Mouse (Mus musculus) embryonic facial prominence, embryonic 12.5 days (tissue): ENCODE results near the gene Tgfbr3l. TPM values are rescaled to one million over a fixed set of nuclear protein-coding genes. Genes with fewer than 3 reads are reported as not detected.

Experiments
- ATAC-seq: fragments of 200-750 bp; cut with Nextera tagmentation; 2 replicates; pipeline ENCODE4 v1.8.0; 2017; ENCODE audit not compliant: insufficient number of reproducible peaks, insufficient read depth, low FRiP score, low TSS enrichment
- H3K27ac ChIP-seq: fragments of 300-500 bp; sonication (generic); 2 replicates; pipeline ENCODE4 v1.5.1; 2016; ENCODE audit warnings: mild to moderate bottlenecking
- H3K27me3 ChIP-seq: fragments of 300-500 bp; sonication (generic); 2 replicates; pipeline ENCODE4 v1.6.1; 2016; ENCODE audit warnings: mild to moderate bottlenecking, moderate library complexity
- H3K36me3 ChIP-seq: fragments of 300-500 bp; sonication (generic); 2 replicates; pipeline ENCODE4 v1.6.1; 2016; ENCODE audit warnings: mild to moderate bottlenecking
- H3K4me1 ChIP-seq: fragments of 300-500 bp; sonication (generic); 2 replicates; pipeline ENCODE4 v1.6.1; 2016
- H3K4me2 ChIP-seq: fragments of 300-500 bp; sonication (generic); replicated peaks from 2 replicates; pipeline ENCODE4 v1.6.1; 2016; ENCODE audit warnings: mild to moderate bottlenecking, moderate library complexity
- H3K4me3 ChIP-seq: fragments of 300-500 bp; sonication (generic); 2 replicates; pipeline ENCODE4 v1.5.1; 2016; ENCODE audit warnings: mild to moderate bottlenecking
- H3K9ac ChIP-seq: fragments of 300-500 bp; sonication (generic); 2 replicates; pipeline ENCODE4 v1.6.1; 2016; ENCODE audit warnings: mild to moderate bottlenecking, moderate library complexity
- H3K9me3 ChIP-seq: fragments of 300-500 bp; sonication (generic); 2 replicates; pipeline ENCODE4 v1.6.1; 2016; ENCODE audit warnings: mild to moderate bottlenecking, moderate library complexity
- WGBS: fragments of 180-500 bp; shearing (Covaris S2); methylation state at CpG from one replicate; pipeline ENCODE4 v1.1.7; 2016; 5-methylcytosine and 5-hydroxymethylcytosine counted together
- polyA plus RNA-seq: library from polyadenylated mRNA; unstranded; fragments of >200 nt; fragmentation: Nextera tagmentation; extraction: Ambion mirVana; gene quantifications from 2 replicates; pipeline ENCODE4 v1.2.1, GENCODE M21; 2016

Gene Tgfbr3l
- polyA plus RNA-seq, 1 experiment from 2014 or later: 6.5 TPM

GRCm38 (mm10) chr8:4216296-4216695 is 31.7 kb upstream of the Tgfbr3l start:
- 6% methylated on average over 18 of the region's 18 CpGs for WGBS
- H3K36me3 ChIP-seq: no peaks in the 10 kb centered on the region
- peak overlapping the region; percentile 47 for H3K9ac ChIP-seq
- peaks cover 22% of the 10 kb centered on the region for H3K4me1 ChIP-seq
- peak overlapping the region; percentile 82 for H3K4me2 ChIP-seq
- no peak overlapping the region for H3K27ac ChIP-seq
- peaks cover 58% of the 10 kb centered on the region for H3K27me3 ChIP-seq
- ATAC-seq: no peak
- no peaks in the 10 kb centered on the region for H3K9me3 ChIP-seq
- peak overlapping the region; percentile 48 for H3K4me3 ChIP-seq

- H3K27ac ChIP-seq: no peak within 1 kb of the TSS
- peak within 1 kb of the TSS; percentile 82 for H3K4me2 ChIP-seq
- H3K4me1 ChIP-seq: peaks cover 22% of the 10 kb centered on the region
- no peaks in the 10 kb centered on the region for H3K36me3 ChIP-seq
- ATAC-seq: peak; percentile 76
- H3K4me3 ChIP-seq: peak within 1 kb of the TSS; percentile 48
- no peaks in the 10 kb centered on the region for H3K9me3 ChIP-seq
- 2% methylated on average over 44 of the region's 44 CpGs for WGBS
- H3K27me3 ChIP-seq: peaks cover 58% of the 10 kb centered on the region
- peak within 1 kb of the TSS; percentile 47 for H3K9ac ChIP-seq
Measured at GRCm38 (mm10) chr8:4216791-4217621, 31.0 kb upstream of the Tgfbr3l start, which contains the start of gene Prr36. TSS of gene Prr36 (minus strand) at chr8:4217459.

- Histone ChIP-seq H3K36me3 (no peaks in the 10 kb centered on the region), H3K27ac (no peak overlapping the region), H3K4me1 (peaks cover 3% of the 10 kb centered on the region; the same call in 1 of the 2 replicates), H3K9me3 (no peaks in the 10 kb centered on the region), H3K9ac (no peak overlapping the region), H3K4me2 (no peak overlapping the region), H3K4me3 (no peak overlapping the region), H3K27me3 (peaks cover 41% of the 10 kb centered on the region)
- WGBS: 84% methylated on average over 3 of the region's 3 CpGs
- ATAC-seq: no peak
Measured at GRCm38 (mm10) chr8:4219617-4220016, 28.4 kb upstream of the Tgfbr3l start.

GRCm38 (mm10) chr8:4222059-4222458 is 26.0 kb upstream of the Tgfbr3l start:
- Histone ChIP-seq H3K9me3 (no peaks in the 10 kb centered on the region), H3K27ac (no peak overlapping the region), H3K4me3 (no peak overlapping the region), H3K9ac (no peak overlapping the region), H3K4me1 (no peaks in the 10 kb centered on the region), H3K27me3 (peaks cover 29% of the 10 kb centered on the region), H3K4me2 (no peak overlapping the region), H3K36me3 (no peaks in the 10 kb centered on the region)
- ATAC-seq: no peak

- Histone ChIP-seq H3K27ac (no peak overlapping the region), H3K27me3 (peaks cover 27% of the 10 kb centered on the region)
- WGBS: 26% methylated on average over 4 of the region's 4 CpGs
Measured at GRCm38 (mm10) chr8:4226323-4226722, 21.7 kb upstream of the Tgfbr3l start.

GRCm38 (mm10) chr8:4226739-4227347 is 21.2 kb upstream of the Tgfbr3l start, which contains the start of gene Lrrc8e:
TSS of gene Lrrc8e (plus strand) at chr8:4226827.
- 3% methylated on average over 33 of the region's 33 CpGs for WGBS

More at GRCm38 (mm10) chr8:4226323-4226722, 21.7 kb upstream of the Tgfbr3l start:
- Histone ChIP-seq H3K4me3 (peak overlapping the region; percentile 28), H3K4me1 (no peaks in the 10 kb centered on the region), H3K36me3 (no peaks in the 10 kb centered on the region), H3K4me2 (peak overlapping the region; percentile 49), H3K9me3 (no peaks in the 10 kb centered on the region), H3K9ac (no peak overlapping the region)
- ATAC-seq: 0 out of 2 replicates have a peak, but pooled peaks have one; percentile 10

GRCm38 (mm10) chr8:4227919-4228318 is 20.1 kb upstream of the Tgfbr3l start:
- Histone ChIP-seq H3K27ac (no peak overlapping the region), H3K36me3 (no peaks in the 10 kb centered on the region), H3K27me3 (peaks cover 27% of the 10 kb centered on the region), H3K9me3 (no peaks in the 10 kb centered on the region), H3K4me1 (no peaks in the 10 kb centered on the region), H3K4me3 (no peak overlapping the region), H3K4me2 (no peak overlapping the region), H3K9ac (no peak overlapping the region)
- ATAC-seq: no peak
- WGBS: 88% methylated on average over 4 of the region's 4 CpGs

More at GRCm38 (mm10) chr8:4226739-4227347, 21.2 kb upstream of the Tgfbr3l start, which contains the start of gene Lrrc8e:
- H3K9ac ChIP-seq: peak within 1 kb of the TSS; percentile 5; the same call in 1 of the 2 replicates
- H3K27ac ChIP-seq: no peak within 1 kb of the TSS
- ATAC-seq: peak; percentile 44; the same call in 1 of the 2 replicates
- peak within 1 kb of the TSS; percentile 49 for H3K4me2 ChIP-seq
- no peaks in the 10 kb centered on the region for H3K9me3 ChIP-seq
- peaks cover 27% of the 10 kb centered on the region for H3K27me3 ChIP-seq
- H3K4me3 ChIP-seq: peak within 1 kb of the TSS; percentile 28
- no peaks in the 10 kb centered on the region for H3K36me3 ChIP-seq
- no peaks in the 10 kb centered on the region for H3K4me1 ChIP-seq

GRCm38 (mm10) chr8:4229784-4230183 is 18.2 kb upstream of the Tgfbr3l start:
- no peak overlapping the region for H3K27ac ChIP-seq
- 75% methylated on average over 5 of the region's 5 CpGs for WGBS
- peaks cover 27% of the 10 kb centered on the region for H3K27me3 ChIP-seq
- no peaks in the 10 kb centered on the region for H3K4me1 ChIP-seq
- H3K9me3 ChIP-seq: no peaks in the 10 kb centered on the region
- ATAC-seq: no peak
- H3K9ac ChIP-seq: no peak overlapping the region
- no peak overlapping the region for H3K4me3 ChIP-seq
- no peak overlapping the region for H3K4me2 ChIP-seq
- H3K36me3 ChIP-seq: no peaks in the 10 kb centered on the region

- H3K27ac ChIP-seq: no peak overlapping the region
- H3K36me3 ChIP-seq: no peaks in the 10 kb centered on the region
- H3K9me3 ChIP-seq: no peaks in the 10 kb centered on the region
- no peaks in the 10 kb centered on the region for H3K4me1 ChIP-seq
- no peak overlapping the region for H3K4me2 ChIP-seq
- no peak overlapping the region for H3K9ac ChIP-seq
- ATAC-seq: no peak
- peaks cover 27% of the 10 kb centered on the region for H3K27me3 ChIP-seq
- no peak overlapping the region for H3K4me3 ChIP-seq
- 58% methylated on average over 10 of the region's 10 CpGs for WGBS
Measured at GRCm38 (mm10) chr8:4230612-4231351, 17.2 kb upstream of the Tgfbr3l start.

- peaks cover 19% of the 10 kb centered on the region for H3K36me3 ChIP-seq
- ATAC-seq: no peak; the same call in 1 of the 2 replicates
Measured at GRCm38 (mm10) chr8:4237814-4238433, 10.1 kb upstream of the Tgfbr3l start.

More at GRCm38 (mm10) chr8:4237814-4238433, 10.1 kb upstream of the Tgfbr3l start:
- no peaks in the 10 kb centered on the region for H3K9me3 ChIP-seq
- WGBS: 20% methylated on average over 15 of the region's 15 CpGs
- H3K27ac ChIP-seq: peak overlapping the region; percentile 96
- H3K27me3 ChIP-seq: no peaks in the 10 kb centered on the region
- H3K4me3 ChIP-seq: peak overlapping the region; percentile 86
- H3K9ac ChIP-seq: peak overlapping the region; percentile 69
- H3K4me2 ChIP-seq: peak overlapping the region; percentile 83
- H3K4me1 ChIP-seq: peaks cover 20% of the 10 kb centered on the region
